Comparison of ENCODE assay signal across 11 mouse cellular contexts in genomic region chr10:76455289-76455688, GRCm38 (mm10). TPM values are rescaled to one million over a fixed set of nuclear protein-coding genes. Genes with fewer than 3 reads are reported as not detected.
DNase-seq lines count a peak whose midpoint lies in the region; ATAC-seq lines count a peak whose summit lies in the region.
"Had no signal": no experiment of that assay in that cellular context is flagged by ENCODE, and none has a peak within 500 bp of the region (broad histone marks: within the 10 kb centered on the region; RNA-seq: fewer than 3 reads in every experiment).

No protein-coding gene starts in this region.

- H3K4me1 ChIP-seq in midbrain, embryonic 11.5 days (ENCODE audit: control insufficient read depth, insufficient read depth, low read length): no peaks in the 10 kb centered on the region
- H3K4me1 ChIP-seq: embryonic facial prominence, embryonic 13.5 days; limb, embryonic 15.5 days; stomach, embryonic 15.5 days had no signal

- no peaks in the 10 kb centered on the region for H3K27me3 ChIP-seq in midbrain, embryonic 11.5 days (ENCODE audit: control insufficient read depth, insufficient read depth, low read length)
- H3K27me3 ChIP-seq: embryonic facial prominence, embryonic 13.5 days; limb, embryonic 15.5 days; stomach, embryonic 15.5 days had no signal

- peak; percentile 52 to 74 for DNase-seq in heart, postnatal 10 days
- DNase-seq in heart, postnatal 25 days (ENCODE audit: low spot score): no peak
- peak; percentile 38 to 55 for DNase-seq in CD8-positive naive resting alpha-beta T cell, adult 2 months (ENCODE audit: low read depth in 2 of 2, low spot score in 2 of 2)
- DNase-seq in adrenal gland, adult 18-20 months (ENCODE audit: low spot score in 2 of 2): peak; percentile 35 to 45
- DNase-seq in layer of hippocampus, postnatal 14 days (ENCODE audit: low spot score in 2 of 2): peak; percentile 26 to 37
- peak; percentile 90 for DNase-seq in midbrain, embryonic 11.5 days (ENCODE audit: low spot score, missing footprints)
- peak; percentile 34 to 42 for DNase-seq in thymus, postnatal 36 days

- no peak overlapping the region for H3K27ac ChIP-seq in midbrain, embryonic 11.5 days (ENCODE audit: low read depth, low read length)
- H3K27ac ChIP-seq: embryonic facial prominence, embryonic 13.5 days; limb, embryonic 15.5 days; stomach, embryonic 15.5 days had no signal

- no peaks in the 10 kb centered on the region for H3K36me3 ChIP-seq in midbrain, embryonic 11.5 days (ENCODE audit: control insufficient read depth, insufficient read depth, low read length)
- H3K36me3 ChIP-seq: embryonic facial prominence, embryonic 13.5 days; limb, embryonic 15.5 days; stomach, embryonic 15.5 days had no signal

- H3K9me3 ChIP-seq in midbrain, embryonic 11.5 days (ENCODE audit: control insufficient read depth, low read length): no peaks in the 10 kb centered on the region; the same call in 1 of the 2 replicates
- H3K9me3 ChIP-seq: embryonic facial prominence, embryonic 13.5 days; limb, embryonic 15.5 days; stomach, embryonic 15.5 days had no signal

- peak; percentile 77 for ATAC-seq in frontal cortex, adult (ENCODE audit: low TSS enrichment)
- ATAC-seq in midbrain, embryonic 11.5 days (ENCODE audit: low FRiP score): no peak

- intact Hi-C loops in heart, postnatal 10 days (cut with DNase I): no loop called here
- intact Hi-C loops in heart, postnatal 25 days (cut with DNase I): loop anchor here (1.0 kb wide), 1 partner anchor 280 kb away; no protein-coding TSS in a partner anchor

- H3K4me3 ChIP-seq in midbrain, embryonic 11.5 days (ENCODE audit: low read depth, low read length): no peak overlapping the region
- H3K4me3 ChIP-seq: embryonic facial prominence, embryonic 13.5 days; limb, embryonic 15.5 days; stomach, embryonic 15.5 days had no signal

- H3K9ac ChIP-seq in midbrain, embryonic 11.5 days (ENCODE audit: low read length): no peak overlapping the region
- H3K9ac ChIP-seq: embryonic facial prominence, embryonic 13.5 days; limb, embryonic 15.5 days; stomach, embryonic 15.5 days had no signal

- H3K4me2 ChIP-seq in midbrain, embryonic 11.5 days: no peak overlapping the region
- H3K4me2 ChIP-seq: embryonic facial prominence, embryonic 13.5 days; limb, embryonic 15.5 days; stomach, embryonic 15.5 days had no signal

- 51% methylated on average over 5 of the region's 5 CpGs for WGBS in midbrain, embryonic 11.5 days

RNA-seq across cellular contexts. Expression of gene 2610028H24Rik, which starts 6.4 kb away (rescaled TPM):
- total RNA-seq in heart, postnatal 10 days (2021): under 1 TPM; 0.22 to 0.50 TPM
- under 1 TPM in 1 of 2 experiments, not detected in 1; 0.26 TPM for total RNA-seq in heart, postnatal 25 days (2021)
- total RNA-seq in adrenal gland, adult 18-20 months (2021): not detected
- not detected for total RNA-seq in layer of hippocampus, postnatal 14 days (2021)
- not detected in 2 replicates for polyA plus RNA-seq in midbrain, embryonic 11.5 days (2014; fragmentation: Nextera tagmentation; extraction: Ambion mirVana)
- polyA plus RNA-seq: embryonic facial prominence, embryonic 13.5 days; limb, embryonic 15.5 days; stomach, embryonic 15.5 days had no signal

RNA-seq across cellular contexts. Expression of gene Pcnt, which starts 12.7 kb away (rescaled TPM):
- 10 to 100 TPM; 30.0 to 36.4 TPM for total RNA-seq in heart, postnatal 10 days (2021)
- total RNA-seq in heart, postnatal 25 days (2021): 10 to 100 TPM; 38.1 to 47.4 TPM
- 10 to 100 TPM; 11.9 to 13.4 TPM for total RNA-seq in adrenal gland, adult 18-20 months (2021)
- 10 to 100 TPM; 14.6 to 18.6 TPM for total RNA-seq in layer of hippocampus, postnatal 14 days (2021)
- polyA plus RNA-seq in midbrain, embryonic 11.5 days (2014; fragmentation: Nextera tagmentation; extraction: Ambion mirVana): 15.6 and 16.4 TPM in 2 replicates

RNA-seq across cellular contexts. Expression of gene Mcm3ap, which starts 13.4 kb away (rescaled TPM):
- 10 to 100 TPM; 34.4 to 36.0 TPM for total RNA-seq in heart, postnatal 10 days (2021)
- 10 to 100 TPM; 22.8 to 27.1 TPM for total RNA-seq in heart, postnatal 25 days (2021)
- total RNA-seq in adrenal gland, adult 18-20 months (2021): 10 to 100 TPM; 23.0 to 27.5 TPM
- 10 to 100 TPM; 42.2 to 44.1 TPM for total RNA-seq in layer of hippocampus, postnatal 14 days (2021)
- 66.8 and 68.6 TPM in 2 replicates for polyA plus RNA-seq in midbrain, embryonic 11.5 days (2014; fragmentation: Nextera tagmentation; extraction: Ambion mirVana)

RNA-seq across cellular contexts. Expression of gene Ybey, which starts 13.6 kb away (rescaled TPM):
- total RNA-seq in heart, postnatal 10 days (2021): 1 to 10 TPM; 3.5 to 3.6 TPM
- total RNA-seq in heart, postnatal 25 days (2021): 1 to 10 TPM; 3.5 to 4.2 TPM
- 1 to 10 TPM; 2.4 to 2.5 TPM for total RNA-seq in adrenal gland, adult 18-20 months (2021)
- 1 to 10 TPM; 3.4 to 3.8 TPM for total RNA-seq in layer of hippocampus, postnatal 14 days (2021)
- 5.7 and 6.1 TPM in 2 replicates for polyA plus RNA-seq in midbrain, embryonic 11.5 days (2014; fragmentation: Nextera tagmentation; extraction: Ambion mirVana)

RNA-seq across cellular contexts. Expression of gene AC141477.1, which starts 15.0 kb away (rescaled TPM):
- not detected for total RNA-seq in heart, postnatal 10 days (2021)
- not detected for total RNA-seq in heart, postnatal 25 days (2021)
- total RNA-seq in adrenal gland, adult 18-20 months (2021): 1 to 10 TPM in 1 of 2 experiments, not detected in 1; 3.5 TPM
- not detected for total RNA-seq in layer of hippocampus, postnatal 14 days (2021)
- not detected in 2 replicates for polyA plus RNA-seq in midbrain, embryonic 11.5 days (2014; fragmentation: Nextera tagmentation; extraction: Ambion mirVana)
- polyA plus RNA-seq: limb, embryonic 15.5 days; stomach, embryonic 15.5 days had no signal
